Mouse (Mus musculus): ENCODE data around the gene Soat2.

Soat2 gene

GRCm38 (mm10) chr15:102188096-102188495 lies 37.8 kb downstream of the Soat2 start:
- peak in 1 of 2 experiments; percentile 37 for DNase-seq (ENCODE audit: low spot score in 2 of 2)

GRCm38 (mm10) chr15:102188883-102189282 lies 38.6 kb downstream of the Soat2 start:
- no peak for DNase-seq (ENCODE audit: low spot score in 2 of 2)

GRCm38 (mm10) chr15:102191699-102192098 lies 41.4 kb downstream of the Soat2 start:
- no peak for DNase-seq (ENCODE audit: low spot score in 2 of 2)

GRCm38 (mm10) chr15:102192271-102192812 lies 42.0 kb downstream of the Soat2 start:
- DNase-seq (ENCODE audit: low spot score in 2 of 2), result no peak

- no peak for DNase-seq (ENCODE audit: low spot score in 2 of 2)
Observed at GRCm38 (mm10) chr15:102192820-102193386, 42.6 kb downstream of the Soat2 start.

- DNase-seq (ENCODE audit: low spot score in 2 of 2), result no peak
Observed at GRCm38 (mm10) chr15:102193652-102194051, 43.3 kb downstream of the Soat2 start.

- no peak for DNase-seq (ENCODE audit: low spot score in 2 of 2)
Observed at GRCm38 (mm10) chr15:102194439-102194838, 44.1 kb downstream of the Soat2 start.

GRCm38 (mm10) chr15:102195373-102195772 lies 45.0 kb downstream of the Soat2 start:
- no peak for DNase-seq (ENCODE audit: low spot score in 2 of 2)

- no peak for DNase-seq (ENCODE audit: low spot score in 2 of 2)
Observed at GRCm38 (mm10) chr15:102198841-102199240, 48.5 kb downstream of the Soat2 start.

- DNase-seq (ENCODE audit: low spot score in 2 of 2), result peak; percentile 87 to 96
Observed at GRCm38 (mm10) chr15:102202971-102203834, 52.9 kb downstream of the Soat2 start, which contains the start of gene Zfp740. Zfp740 (plus strand) TSS chr15:102203249.

- peak; percentile 31 to 56 for DNase-seq (ENCODE audit: low spot score in 2 of 2)
Observed at GRCm38 (mm10) chr15:102203835-102204381, 53.6 kb downstream of the Soat2 start.

- DNase-seq (ENCODE audit: low spot score in 2 of 2), result no peak
Observed at GRCm38 (mm10) chr15:102204674-102205505, 54.6 kb downstream of the Soat2 start, which contains the start of gene Csad. Csad (minus strand) TSS chr15:102204724.

GRCm38 (mm10) chr15:102205779-102206178 lies 55.5 kb downstream of the Soat2 start:
- DNase-seq (ENCODE audit: low spot score in 2 of 2), result no peak

GRCm38 (mm10) chr15:102207351-102207750 lies 57.0 kb downstream of the Soat2 start:
- no peak for DNase-seq (ENCODE audit: low spot score in 2 of 2)

GRCm38 (mm10) chr15:102208092-102208561 lies 57.8 kb downstream of the Soat2 start:
- DNase-seq (ENCODE audit: low spot score in 2 of 2), result no peak

- no peak for DNase-seq (ENCODE audit: low spot score in 2 of 2)
Observed at GRCm38 (mm10) chr15:102209114-102209513, 58.8 kb downstream of the Soat2 start.

GRCm38 (mm10) chr15:102210816-102211215 lies 60.5 kb downstream of the Soat2 start:
- no peak for DNase-seq (ENCODE audit: low spot score in 2 of 2)

- DNase-seq (ENCODE audit: low spot score in 2 of 2), result no peak
Observed at GRCm38 (mm10) chr15:102211895-102212294, 61.6 kb downstream of the Soat2 start.

Data from urinary bladder, adult 18-20 months (tissue).